Mouse (Mus musculus) neural tube, embryonic 12.5 days (tissue): ENCODE data around the gene Polg2. TPM values are rescaled to one million over a fixed set of nuclear protein-coding genes. Genes with fewer than 3 reads are reported as not detected.
A peak's percentile ranks its signal among the peaks of the same experiment; 100 is the strongest.

ENCODE experiments used
- ATAC-seq: fragments of 200-750 bp; cut with Nextera tagmentation; 2 replicates; pipeline ENCODE4 v1.8.0; 2017; ENCODE audit warnings: low read depth, mild to moderate bottlenecking, moderate TSS enrichment, moderate library complexity; ENCODE audit not compliant: low FRiP score
- H3K27ac ChIP-seq: fragments of 300-500 bp; sonication (generic); 2 replicates; pipeline ENCODE4 v1.5.1; 2016
- H3K27me3 ChIP-seq: fragments of 300-500 bp; sonication (generic); replicated peaks from 2 replicates; pipeline ENCODE4 v1.6.1; 2016; ENCODE audit warnings: mild to moderate bottlenecking
- H3K36me3 ChIP-seq: fragments of 300-500 bp; sonication (generic); 2 replicates; pipeline ENCODE4 v1.6.1; 2016; ENCODE audit warnings: mild to moderate bottlenecking
- H3K4me1 ChIP-seq: fragments of 300-500 bp; sonication (generic); 2 replicates; pipeline ENCODE4 v1.6.1; 2016
- H3K4me2 ChIP-seq: fragments of 300-500 bp; sonication (generic); replicated peaks from 2 replicates; pipeline ENCODE4 v1.6.1; 2016; ENCODE audit warnings: mild to moderate bottlenecking
- H3K4me3 ChIP-seq: fragments of 300-500 bp; sonication (generic); 2 replicates; pipeline ENCODE4 v1.5.1; 2016
- H3K9ac ChIP-seq: fragments of 300-500 bp; sonication (generic); 2 replicates; pipeline ENCODE4 v1.6.1; 2016; ENCODE audit warnings: mild to moderate bottlenecking
- H3K9me3 ChIP-seq: fragments of 300-500 bp; sonication (generic); 2 replicates; pipeline ENCODE4 v1.6.1; 2016; ENCODE audit warnings: mild to moderate bottlenecking
- WGBS: fragments of 180-500 bp; shearing (Covaris S2); methylation state at CpG from one replicate; pipeline ENCODE4 v1.1.7; 2016; 5-methylcytosine and 5-hydroxymethylcytosine counted together
- polyA plus RNA-seq: library from polyadenylated mRNA; unstranded; fragments of >200 nt; fragmentation: Nextera tagmentation; extraction: Ambion mirVana; gene quantifications from 2 replicates; pipeline ENCODE4 v1.2.1, GENCODE M21; 2016

Gene Polg2
- 9.3 and 10.8 TPM in 2 replicates for polyA plus RNA-seq

GRCm38 (mm10) chr11:106779388-106780088 lies at the start of gene Polg2:
TSS of gene Polg2 (minus strand) at chr11:106779537.
- Histone ChIP-seq H3K27me3 (no peaks in the 10 kb centered on the region), H3K4me3 (peak within 1 kb of the TSS; percentile 77), H3K4me2 (peak within 1 kb of the TSS; percentile 86), H3K4me1 (0 out of 2 replicates have a peak, but pooled peaks cover 2% of the 10 kb centered on the region), H3K9me3 (no peaks in the 10 kb centered on the region), H3K36me3 (peaks cover 51% of the 10 kb centered on the region), H3K9ac (peak within 1 kb of the TSS; percentile 88), H3K27ac (peak within 1 kb of the TSS; percentile 86)
- ATAC-seq, result peak; percentile 100
- WGBS, result 2% methylated on average over 30 of the region's 30 CpGs

- no peak for ATAC-seq
- Histone ChIP-seq H3K4me1 (no peaks in the 10 kb centered on the region), H3K27me3 (no peaks in the 10 kb centered on the region), H3K27ac (no peak overlapping the region), H3K4me2 (no peak overlapping the region), H3K9ac (no peak overlapping the region), H3K9me3 (no peaks in the 10 kb centered on the region), H3K4me3 (no peak overlapping the region), H3K36me3 (peaks cover 55% of the 10 kb centered on the region)
- WGBS, result 94% methylated on average over 7 of the region's 7 CpGs
Observed at GRCm38 (mm10) chr11:106828079-106828478, 48.7 kb upstream of the Polg2 start.

DNA sequence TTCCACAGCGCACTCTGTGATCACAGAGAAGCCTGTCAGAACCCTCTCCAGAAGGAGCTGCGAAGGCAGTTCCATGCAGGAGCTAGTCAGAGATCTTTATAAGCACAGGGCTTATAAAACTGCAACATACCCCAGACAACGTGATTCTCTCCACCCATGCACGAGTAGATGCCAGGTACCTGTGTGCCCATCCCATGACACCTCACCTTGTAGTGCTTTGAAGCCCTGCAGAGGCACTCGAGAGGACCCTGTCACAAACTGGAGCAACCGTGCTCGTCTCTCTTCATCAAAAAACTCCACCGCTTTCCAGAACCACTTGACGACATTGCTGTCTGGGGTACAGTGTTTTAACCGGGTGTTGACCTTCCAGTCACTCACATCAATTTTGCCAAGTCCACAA lies 45.1 kb upstream of the Polg2 start:
- H3K36me3 ChIP-seq, result peaks cover 56% of the 10 kb centered on the region
- WGBS, result 95% methylated on average over 10 of the region's 10 CpGs
- H3K4me1 ChIP-seq, result no peaks in the 10 kb centered on the region
- H3K27me3 ChIP-seq, result no peaks in the 10 kb centered on the region
- H3K9me3 ChIP-seq, result no peaks in the 10 kb centered on the region
- no peak for ATAC-seq
- H3K9ac ChIP-seq, result no peak overlapping the region
- H3K27ac ChIP-seq, result no peak overlapping the region
- H3K4me3 ChIP-seq, result no peak overlapping the region
- H3K4me2 ChIP-seq, result no peak overlapping the region

- H3K9ac ChIP-seq, result no peak overlapping the region
- H3K36me3 ChIP-seq, result peaks cover 57% of the 10 kb centered on the region
- no peaks in the 10 kb centered on the region for H3K4me1 ChIP-seq
- H3K4me2 ChIP-seq, result no peak overlapping the region
- no peaks in the 10 kb centered on the region for H3K9me3 ChIP-seq
- no peak overlapping the region for H3K4me3 ChIP-seq
- no peak overlapping the region for H3K27ac ChIP-seq
- no peak for ATAC-seq
- WGBS, result 92% methylated on average over 8 of the region's 8 CpGs
- H3K27me3 ChIP-seq, result no peaks in the 10 kb centered on the region
Observed at GRCm38 (mm10) chr11:106823741-106824140, 44.4 kb upstream of the Polg2 start.

- H3K27ac ChIP-seq, result no peak overlapping the region
- no peak overlapping the region for H3K4me2 ChIP-seq
- H3K27me3 ChIP-seq, result no peaks in the 10 kb centered on the region
- no peak for ATAC-seq
- H3K4me3 ChIP-seq, result no peak overlapping the region
- no peaks in the 10 kb centered on the region for H3K9me3 ChIP-seq
- H3K4me1 ChIP-seq, result no peaks in the 10 kb centered on the region
- peaks cover 49% of the 10 kb centered on the region for H3K36me3 ChIP-seq
- no peak overlapping the region for H3K9ac ChIP-seq
- WGBS, result 84% methylated on average over 5 of the region's 5 CpGs
Observed at GRCm38 (mm10) chr11:106822911-106823310, 43.6 kb upstream of the Polg2 start.

DNA sequence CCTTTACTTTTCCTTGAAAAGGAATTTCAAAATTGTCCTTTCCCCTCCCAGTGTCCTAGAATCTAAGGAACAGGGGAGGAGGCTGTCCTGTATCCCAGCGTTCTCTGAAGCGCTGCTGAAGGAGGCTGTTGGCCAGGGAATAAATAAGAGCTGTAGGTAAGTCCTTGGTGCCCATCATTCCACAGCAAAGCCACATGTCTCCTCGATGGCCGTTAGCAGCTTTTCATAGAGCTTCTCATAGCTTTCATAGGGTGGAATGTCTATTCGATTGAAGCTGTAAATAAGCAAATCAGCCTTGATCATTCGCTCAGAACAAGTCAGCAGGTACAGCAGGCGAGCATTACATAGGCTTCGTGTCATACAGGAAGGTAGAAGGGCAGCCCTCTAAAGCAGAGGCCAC lies 43.2 kb upstream of the Polg2 start:
- 92% methylated on average over 8 of the region's 8 CpGs for WGBS
- Histone ChIP-seq H3K4me3 (no peak overlapping the region), H3K9me3 (no peaks in the 10 kb centered on the region), H3K4me2 (no peak overlapping the region), H3K36me3 (peaks cover 51% of the 10 kb centered on the region), H3K27me3 (no peaks in the 10 kb centered on the region), H3K4me1 (no peaks in the 10 kb centered on the region), H3K27ac (no peak overlapping the region), H3K9ac (no peak overlapping the region)
- ATAC-seq, result no peak

GRCm38 (mm10) chr11:106821397-106821796 lies 42.1 kb upstream of the Polg2 start:
- H3K27ac ChIP-seq, result no peak overlapping the region
- no peak overlapping the region for H3K9ac ChIP-seq
- H3K9me3 ChIP-seq, result no peaks in the 10 kb centered on the region
- H3K27me3 ChIP-seq, result no peaks in the 10 kb centered on the region
- H3K4me3 ChIP-seq, result no peak overlapping the region
- H3K4me1 ChIP-seq, result no peaks in the 10 kb centered on the region
- peaks cover 57% of the 10 kb centered on the region for H3K36me3 ChIP-seq
- ATAC-seq, result no peak
- 84% methylated on average over 6 of the region's 6 CpGs for WGBS
- no peak overlapping the region for H3K4me2 ChIP-seq

- H3K9ac ChIP-seq, result no peak overlapping the region
- no peak overlapping the region for H3K4me3 ChIP-seq
- H3K4me2 ChIP-seq, result no peak overlapping the region
- peaks cover 60% of the 10 kb centered on the region for H3K36me3 ChIP-seq
- ATAC-seq, result no peak
- no peak overlapping the region for H3K27ac ChIP-seq
- no peaks in the 10 kb centered on the region for H3K4me1 ChIP-seq
- no peaks in the 10 kb centered on the region for H3K9me3 ChIP-seq
- H3K27me3 ChIP-seq, result no peaks in the 10 kb centered on the region
- WGBS, result 79% methylated on average over 4 of the region's 4 CpGs
Observed at GRCm38 (mm10) chr11:106820972-106821371, 41.6 kb upstream of the Polg2 start.

DNA sequence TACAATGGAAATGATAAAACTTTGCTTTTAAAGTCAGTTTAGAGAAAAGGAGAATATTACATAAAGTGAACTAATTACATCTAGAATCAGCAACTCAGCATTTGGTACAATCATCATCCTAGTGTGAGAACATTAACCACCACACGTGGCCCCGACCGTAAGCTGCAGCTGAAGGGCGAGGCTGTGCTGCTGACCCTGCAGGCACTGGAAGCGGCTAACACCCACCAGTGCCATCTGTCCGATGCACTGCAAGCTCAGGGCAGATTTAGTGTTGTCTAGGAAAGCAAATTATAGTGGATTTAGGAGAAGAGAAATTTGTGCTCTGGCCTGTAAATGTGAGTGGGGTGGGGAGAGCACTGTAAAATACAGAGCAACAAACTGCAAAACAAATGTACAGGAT lies 40.9 kb upstream of the Polg2 start:
- Histone ChIP-seq H3K4me3 (no peak overlapping the region), H3K9me3 (no peaks in the 10 kb centered on the region), H3K27ac (no peak overlapping the region), H3K27me3 (no peaks in the 10 kb centered on the region), H3K36me3 (peaks cover 68% of the 10 kb centered on the region), H3K9ac (no peak overlapping the region), H3K4me2 (no peak overlapping the region), H3K4me1 (no peaks in the 10 kb centered on the region)
- 83% methylated on average over 6 of the region's 6 CpGs for WGBS
- no peak for ATAC-seq

DNA sequence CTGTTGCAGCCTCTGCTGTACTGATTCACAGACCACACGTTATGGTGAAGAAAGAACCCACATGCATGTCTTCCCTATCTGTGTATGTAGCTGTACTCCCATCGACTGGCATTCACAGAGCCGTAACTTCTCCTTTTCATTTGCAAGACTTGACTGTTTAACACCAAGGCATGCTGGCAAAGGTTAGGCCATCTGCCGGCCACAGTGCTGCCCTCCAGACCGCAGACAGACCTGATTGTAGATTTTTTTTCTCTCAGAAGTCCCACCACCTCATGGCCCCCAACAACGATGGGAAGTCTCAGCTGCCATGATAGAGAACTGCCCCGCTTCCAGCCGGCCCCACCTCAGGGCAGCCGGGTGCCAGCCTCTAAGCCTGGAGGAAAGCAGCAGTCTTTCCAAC lies 40.3 kb upstream of the Polg2 start:
- Histone ChIP-seq H3K27ac (no peak overlapping the region), H3K27me3 (no peaks in the 10 kb centered on the region), H3K9me3 (no peaks in the 10 kb centered on the region), H3K4me1 (no peaks in the 10 kb centered on the region), H3K4me3 (no peak overlapping the region), H3K36me3 (peaks cover 73% of the 10 kb centered on the region), H3K4me2 (no peak overlapping the region), H3K9ac (no peak overlapping the region)
- ATAC-seq, result no peak
- WGBS, result 88% methylated on average over 9 of the region's 9 CpGs

DNA sequence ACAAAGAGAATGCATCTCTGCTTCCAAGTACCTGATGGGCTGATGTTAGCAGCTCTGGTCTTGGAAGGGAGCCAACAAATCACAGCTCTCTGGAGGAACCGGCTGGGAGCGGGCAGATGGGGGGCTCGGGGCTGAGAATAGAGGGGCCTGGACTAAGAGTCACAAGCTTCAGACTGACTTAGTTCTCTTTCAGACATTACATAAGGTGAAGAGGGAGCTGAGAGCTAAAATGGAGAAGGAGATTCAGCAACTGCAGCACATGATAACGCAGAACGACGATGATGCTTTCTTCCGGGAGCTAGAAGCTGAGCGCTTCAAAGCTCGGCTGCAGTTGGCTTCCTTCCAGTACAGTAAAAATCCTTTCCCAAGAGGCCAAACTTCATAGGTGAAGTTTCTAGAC lies 39.0 kb upstream of the Polg2 start:
- no peak overlapping the region for H3K4me2 ChIP-seq
- H3K9ac ChIP-seq, result no peak overlapping the region
- H3K27me3 ChIP-seq, result no peaks in the 10 kb centered on the region
- H3K36me3 ChIP-seq, result peaks cover 76% of the 10 kb centered on the region
- WGBS, result 82% methylated on average over 9 of the region's 9 CpGs
- H3K9me3 ChIP-seq, result no peaks in the 10 kb centered on the region
- H3K27ac ChIP-seq, result no peak overlapping the region
- no peak for ATAC-seq
- no peak overlapping the region for H3K4me3 ChIP-seq
- no peaks in the 10 kb centered on the region for H3K4me1 ChIP-seq

DNA sequence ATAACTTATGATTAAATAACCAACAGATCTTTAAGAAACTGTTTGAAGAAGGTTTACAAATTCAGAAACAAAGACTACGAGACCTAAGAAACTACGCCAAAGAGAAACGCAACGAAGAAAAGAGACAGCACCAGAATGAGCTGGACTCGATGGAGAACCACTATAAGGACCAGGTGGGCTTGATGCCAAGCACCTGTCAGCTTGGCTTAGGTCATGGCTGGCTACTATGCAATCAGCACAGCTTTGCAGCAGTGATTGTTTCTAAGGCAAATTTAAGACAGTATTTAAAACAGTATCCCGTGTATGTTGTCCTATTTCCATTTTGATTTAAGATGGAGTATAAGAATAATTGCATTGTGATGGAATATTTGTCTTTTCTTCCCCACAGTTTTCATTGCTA lies 38.5 kb upstream of the Polg2 start:
- no peak overlapping the region for H3K27ac ChIP-seq
- no peak for ATAC-seq
- H3K4me1 ChIP-seq, result no peaks in the 10 kb centered on the region
- H3K9ac ChIP-seq, result no peak overlapping the region
- no peak overlapping the region for H3K4me3 ChIP-seq
- WGBS, result 96% methylated on average over 6 of the region's 6 CpGs
- H3K27me3 ChIP-seq, result no peaks in the 10 kb centered on the region
- peaks cover 78% of the 10 kb centered on the region for H3K36me3 ChIP-seq
- no peaks in the 10 kb centered on the region for H3K9me3 ChIP-seq
- no peak overlapping the region for H3K4me2 ChIP-seq

DNA sequence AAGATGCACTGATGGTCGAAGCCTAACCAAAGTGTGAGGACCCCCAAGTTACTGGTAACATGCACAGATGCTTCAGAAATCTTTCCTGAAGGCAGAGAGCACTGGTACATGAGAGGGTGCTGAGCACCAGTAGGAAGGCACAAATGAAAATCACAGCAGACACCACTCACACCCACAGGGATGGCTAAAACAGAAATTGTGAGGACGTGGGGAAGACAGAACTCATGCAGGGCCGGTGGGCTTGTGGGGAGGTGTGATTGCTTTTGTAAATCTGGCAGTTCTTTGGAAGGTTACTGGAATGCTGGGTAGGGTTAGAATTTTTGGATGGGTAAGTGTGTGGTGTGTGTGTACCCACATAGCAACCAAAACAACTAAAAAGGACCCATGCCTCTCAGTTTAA lies 37.8 kb upstream of the Polg2 start:
- Histone ChIP-seq H3K27ac (no peak overlapping the region), H3K4me2 (no peak overlapping the region), H3K9me3 (no peaks in the 10 kb centered on the region), H3K27me3 (no peaks in the 10 kb centered on the region), H3K9ac (no peak overlapping the region), H3K36me3 (peaks cover 78% of the 10 kb centered on the region), H3K4me3 (no peak overlapping the region), H3K4me1 (no peaks in the 10 kb centered on the region)
- no peak for ATAC-seq
- WGBS, result 87% methylated on average over 3 of the region's 3 CpGs
